Mouse (Mus musculus) hindbrain, embryonic 13.5 days (tissue): ENCODE data around the gene Dennd6b. TPM values are rescaled to one million over a fixed set of nuclear protein-coding genes. Genes with fewer than 3 reads are reported as not detected.

Source experiments
- ATAC-seq: fragments of 200-750 bp; cut with Nextera tagmentation; 2 replicates; pipeline ENCODE4 v1.8.0; 2017; ENCODE audit warnings: moderate TSS enrichment; ENCODE audit not compliant: low FRiP score
- H3K27ac ChIP-seq: fragments of 300-500 bp; sonication (generic); 2 replicates; pipeline ENCODE4 v1.5.1; 2015; ENCODE audit warnings: inconsistent platforms, mild to moderate bottlenecking, moderate library complexity
- H3K27me3 ChIP-seq: fragments of 300-500 bp; sonication (generic); 2 replicates; pipeline ENCODE4 v1.6.1; 2015; ENCODE audit warnings: mild to moderate bottlenecking, inconsistent platforms
- H3K36me3 ChIP-seq: fragments of 300-500 bp; sonication (generic); 2 replicates; pipeline ENCODE4 v1.6.1; 2015; ENCODE audit warnings: mild to moderate bottlenecking, inconsistent platforms
- H3K4me1 ChIP-seq: fragments of 300-500 bp; sonication (generic); replicated peaks from 2 replicates; pipeline ENCODE4 v1.6.1; 2015; ENCODE audit warnings: inconsistent platforms
- H3K4me2 ChIP-seq: fragments of 300-500 bp; sonication (generic); 2 replicates; pipeline ENCODE4 v1.6.1; 2015; ENCODE audit warnings: inconsistent platforms, mild to moderate bottlenecking, moderate library complexity
- H3K4me3 ChIP-seq: fragments of 300-500 bp; sonication (generic); 2 replicates; pipeline ENCODE4 v1.5.1; 2015; ENCODE audit warnings: mild to moderate bottlenecking, inconsistent platforms
- H3K9ac ChIP-seq: fragments of 300-500 bp; sonication (generic); 2 replicates; pipeline ENCODE4 v1.6.1; 2015; ENCODE audit warnings: mild to moderate bottlenecking, inconsistent platforms
- H3K9me3 ChIP-seq: fragments of 300-500 bp; sonication (generic); 2 replicates; pipeline ENCODE4 v1.6.1; 2016; ENCODE audit warnings: inconsistent platforms
- whole genome bisulfite sequencing: fragments of 180-500 bp; shearing (Covaris S2); methylation state at CpG from one replicate; pipeline ENCODE4 v1.1.7; 2015; 5-methylcytosine and 5-hydroxymethylcytosine counted together
- polyA plus RNA-seq: library from polyadenylated mRNA; unstranded; fragments of >200 nt; fragmentation: Nextera tagmentation; extraction: Ambion mirVana; gene quantifications from 2 replicates; pipeline ENCODE4 v1.2.1, GENCODE M21; 2015

The Dennd6b gene
- polyA plus RNA-seq = 75.1 and 86.5 TPM in 2 replicates

DNA sequence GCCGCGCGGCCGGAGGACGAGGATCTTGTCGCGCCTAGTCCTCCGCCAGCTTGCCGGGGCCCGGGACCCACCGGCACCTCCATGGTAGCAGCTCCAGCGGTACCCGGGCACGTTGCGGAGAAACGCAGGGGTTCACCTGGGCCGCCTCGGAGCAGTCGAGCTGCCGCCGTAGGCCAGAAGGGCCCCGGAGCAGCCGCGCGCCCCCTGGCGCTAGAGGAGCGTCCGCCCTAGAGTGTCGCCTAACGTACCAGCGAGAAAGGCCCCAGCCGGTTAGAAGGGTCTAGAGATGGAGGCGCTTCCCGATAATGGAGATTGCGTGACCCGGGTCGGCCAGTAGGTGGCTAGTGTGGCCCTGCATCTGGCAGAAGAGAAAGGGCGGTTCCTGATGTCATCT lies at the start of gene Dennd6b:
Gene Dennd6b, minus strand, starts transcription at position 184 of the 394 bp plus-strand sequence.
- Histone ChIP-seq H3K27ac (peak within 1 kb of the TSS; percentile 98), H3K4me1 (peaks cover 17% of the 10 kb centered on the region), H3K27me3 (no peaks in the 10 kb centered on the region), H3K9me3 (no peaks in the 10 kb centered on the region), H3K9ac (peak within 1 kb of the TSS; percentile 95), H3K4me3 (peak within 1 kb of the TSS; percentile 79), H3K4me2 (peak within 1 kb of the TSS; percentile 51), H3K36me3 (peaks cover 6% of the 10 kb centered on the region)
- 1% methylated on average over 37 of the region's 38 CpGs for WGBS
- ATAC-seq = peak; percentile 98

DNA sequence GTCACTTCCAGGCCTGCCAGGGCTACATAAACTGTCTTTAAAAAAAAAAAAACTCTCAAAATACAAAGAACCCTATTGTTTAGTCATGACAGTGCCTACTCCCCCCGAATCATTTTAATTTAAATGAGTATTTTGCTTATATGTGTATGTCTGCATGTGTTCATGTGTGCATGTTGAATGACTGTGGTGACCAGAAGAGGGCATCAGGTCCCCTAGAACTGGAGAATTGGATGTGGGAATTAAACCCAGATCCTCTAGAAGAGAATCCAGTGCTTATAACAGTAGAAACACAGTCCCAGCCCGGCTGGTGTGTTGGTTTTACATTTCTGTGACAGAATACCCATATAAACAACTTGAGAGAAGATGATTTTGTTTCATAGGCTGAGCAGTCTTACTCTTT lies 44.7 kb upstream of the Dennd6b start:
- H3K27ac ChIP-seq = no peak overlapping the region
- H3K4me3 ChIP-seq = no peak overlapping the region
- no peak for ATAC-seq
- H3K4me1 ChIP-seq = 0 out of 2 replicates have a peak, but pooled peaks cover 4% of the 10 kb centered on the region
- H3K9ac ChIP-seq = no peak overlapping the region
- peaks cover 57% of the 10 kb centered on the region for H3K36me3 ChIP-seq
- no peaks in the 10 kb centered on the region for H3K27me3 ChIP-seq
- WGBS = 77% methylated on average over 2 of the region's 2 CpGs
- H3K4me2 ChIP-seq = no peak overlapping the region
- no peaks in the 10 kb centered on the region for H3K9me3 ChIP-seq

DNA sequence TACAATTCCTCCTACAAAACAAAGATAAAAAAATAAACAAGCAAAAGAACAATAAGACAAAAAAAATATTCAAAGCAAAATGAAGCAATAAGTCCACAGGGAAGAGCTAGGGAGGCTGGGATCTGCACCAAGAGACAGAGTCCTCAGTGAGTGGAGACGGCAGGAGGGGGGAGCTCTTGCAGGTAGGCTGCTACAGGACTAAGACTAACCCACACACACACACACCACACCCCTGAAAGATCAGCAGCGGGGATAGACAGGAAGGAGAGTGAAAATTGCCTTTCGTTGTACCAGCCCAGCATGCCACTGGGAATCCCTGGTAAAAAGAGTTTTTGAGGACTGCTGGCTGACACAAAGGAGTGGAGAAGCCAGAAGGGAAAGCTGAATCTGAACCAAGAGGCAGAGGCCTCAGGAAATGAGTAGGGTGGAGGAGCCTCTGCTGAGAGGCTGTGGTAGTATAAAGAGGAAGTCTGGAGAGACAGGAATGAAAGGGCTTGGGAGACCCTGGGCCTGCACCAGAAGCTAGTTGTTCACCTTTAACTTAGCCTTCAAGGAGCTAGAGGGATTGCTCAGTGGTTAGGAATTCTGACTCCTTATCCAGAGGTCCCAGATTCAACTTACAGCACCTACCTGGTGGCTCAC lies 43.6 kb upstream of the Dennd6b start:
- ATAC-seq = no peak
- Histone ChIP-seq H3K4me2 (no peak overlapping the region), H3K27me3 (no peaks in the 10 kb centered on the region), H3K36me3 (peaks cover 47% of the 10 kb centered on the region), H3K27ac (no peak overlapping the region; the same call in 1 of the 2 replicates), H3K9me3 (no peaks in the 10 kb centered on the region), H3K4me1 (0 out of 2 replicates have a peak, but pooled peaks cover 4% of the 10 kb centered on the region), H3K4me3 (no peak overlapping the region), H3K9ac (no peak overlapping the region)
- WGBS = 61% methylated on average over 3 of the region's 3 CpGs

DNA sequence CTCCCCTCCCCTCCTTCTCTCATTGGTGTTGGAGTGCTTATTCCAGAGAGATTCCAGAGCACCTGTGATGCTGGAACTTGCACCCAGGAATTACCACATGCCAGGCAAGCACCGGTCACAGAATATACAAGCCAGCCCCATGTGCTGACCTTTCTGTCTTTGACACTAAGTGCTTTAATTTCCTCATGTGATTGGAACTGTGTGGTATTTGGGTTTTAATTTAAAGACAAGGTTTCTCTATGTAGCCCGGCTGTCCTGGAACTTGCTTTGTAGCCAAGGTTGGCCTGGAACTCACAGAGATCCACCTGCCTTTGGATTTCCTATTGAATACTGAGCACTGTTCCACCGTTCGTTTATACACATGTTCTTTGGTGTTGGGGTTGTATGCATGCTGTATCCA lies 37.8 kb upstream of the Dennd6b start:
- Histone ChIP-seq H3K4me3 (no peak overlapping the region), H3K4me1 (0 out of 2 replicates have a peak, but pooled peaks cover under 1% of the 10 kb centered on the region), H3K36me3 (peaks cover 23% of the 10 kb centered on the region), H3K27ac (no peak overlapping the region), H3K9me3 (no peaks in the 10 kb centered on the region), H3K27me3 (no peaks in the 10 kb centered on the region), H3K4me2 (no peak overlapping the region), H3K9ac (no peak overlapping the region)
- 93% methylated on average over 4 of the region's 4 CpGs for WGBS
- ATAC-seq = no peak

DNA sequence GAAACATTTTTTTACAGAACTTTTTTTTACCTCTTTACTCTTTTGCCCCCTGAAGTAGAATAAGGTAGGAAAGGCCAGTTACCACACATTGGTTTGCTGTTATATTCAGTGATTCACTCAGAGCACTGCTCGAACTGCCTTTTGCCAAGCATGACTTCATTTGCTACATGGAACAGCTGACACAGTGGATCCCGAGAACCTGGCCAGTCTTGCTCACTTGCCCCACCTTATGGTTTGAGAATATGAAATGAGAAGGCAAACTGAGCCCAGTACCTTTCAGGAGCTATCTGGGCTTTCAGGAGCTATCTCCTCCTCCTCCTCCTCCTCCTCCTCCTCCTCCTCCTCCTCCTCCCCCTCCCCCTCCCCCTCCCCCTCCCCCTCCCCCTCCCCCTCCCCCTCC lies 37.3 kb upstream of the Dennd6b start:
- H3K9me3 ChIP-seq = no peaks in the 10 kb centered on the region
- H3K4me2 ChIP-seq = no peak overlapping the region
- peaks cover 21% of the 10 kb centered on the region for H3K36me3 ChIP-seq
- H3K4me3 ChIP-seq = no peak overlapping the region
- no peaks in the 10 kb centered on the region for H3K4me1 ChIP-seq
- no peak overlapping the region for H3K9ac ChIP-seq
- WGBS = 47% methylated on average over 2 of the region's 2 CpGs
- ATAC-seq = no peak
- H3K27ac ChIP-seq = no peak overlapping the region
- no peaks in the 10 kb centered on the region for H3K27me3 ChIP-seq

- ATAC-seq = no peak
- no peaks in the 10 kb centered on the region for H3K9me3 ChIP-seq
- WGBS = 91% methylated on average over 2 of the region's 2 CpGs
- peaks cover 18% of the 10 kb centered on the region for H3K36me3 ChIP-seq
- H3K4me2 ChIP-seq = no peak overlapping the region
- no peak overlapping the region for H3K27ac ChIP-seq
- no peak overlapping the region for H3K9ac ChIP-seq
- H3K4me3 ChIP-seq = no peak overlapping the region
- no peaks in the 10 kb centered on the region for H3K27me3 ChIP-seq
- H3K4me1 ChIP-seq = peaks cover 36% of the 10 kb centered on the region
Measured at GRCm38 (mm10) chr15:89215611-89216233, 19.4 kb upstream of the Dennd6b start.

DNA sequence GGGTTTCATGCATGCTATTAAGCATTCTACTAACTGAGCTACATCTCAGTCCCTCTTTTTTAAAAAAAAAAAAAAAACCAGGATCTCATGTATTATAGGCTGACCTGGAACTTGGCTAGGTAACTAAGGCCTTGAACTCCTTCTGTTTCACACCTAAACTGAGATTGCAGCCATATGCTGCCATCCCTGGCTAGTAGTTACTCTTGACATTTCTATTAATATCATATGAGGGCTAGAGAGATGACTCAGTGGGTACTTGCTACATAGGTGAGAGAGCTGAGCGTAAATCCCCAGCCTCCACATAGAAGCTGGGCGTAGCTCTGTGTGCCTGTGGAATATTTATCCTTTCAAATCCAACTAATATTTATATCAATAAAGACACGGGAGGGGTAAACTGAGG lies 18.7 kb upstream of the Dennd6b start:
- Histone ChIP-seq H3K4me3 (no peak overlapping the region), H3K4me1 (peaks cover 36% of the 10 kb centered on the region), H3K27me3 (no peaks in the 10 kb centered on the region), H3K27ac (no peak overlapping the region), H3K9ac (no peak overlapping the region), H3K9me3 (no peaks in the 10 kb centered on the region), H3K4me2 (no peak overlapping the region), H3K36me3 (peaks cover 18% of the 10 kb centered on the region)
- 93% methylated on average over 3 of the region's 3 CpGs for WGBS
- no peak for ATAC-seq

DNA sequence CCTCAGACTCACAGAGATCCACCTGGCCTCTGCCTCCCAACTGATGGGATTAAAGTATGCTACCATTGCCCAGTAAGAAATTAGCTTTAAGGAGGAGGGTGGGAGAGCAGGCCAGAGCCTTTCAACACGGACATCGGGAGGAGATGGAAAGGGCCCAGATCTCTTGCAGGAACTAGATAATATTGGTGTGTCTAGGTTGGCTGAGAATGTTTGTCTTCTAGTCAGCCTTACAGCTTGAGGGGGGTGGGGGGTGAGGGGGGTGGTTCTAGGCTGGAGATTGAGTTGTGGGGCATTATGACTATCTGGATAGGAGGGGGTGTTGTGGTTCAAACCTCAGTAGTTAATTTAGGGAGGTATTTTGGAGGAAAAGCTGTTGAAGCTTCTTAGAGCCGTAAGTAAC lies 17.2 kb upstream of the Dennd6b start:
- no peak overlapping the region for H3K27ac ChIP-seq
- H3K27me3 ChIP-seq = no peaks in the 10 kb centered on the region
- 94% methylated on average over 3 of the region's 3 CpGs for WGBS
- ATAC-seq = no peak
- H3K9ac ChIP-seq = peak overlapping the region; percentile 63
- H3K36me3 ChIP-seq = peaks cover 18% of the 10 kb centered on the region
- H3K9me3 ChIP-seq = no peaks in the 10 kb centered on the region
- H3K4me3 ChIP-seq = peak overlapping the region; percentile 19
- peak overlapping the region; percentile 86 for H3K4me2 ChIP-seq
- H3K4me1 ChIP-seq = peaks cover 36% of the 10 kb centered on the region

- peak overlapping the region; percentile 99 for H3K9ac ChIP-seq
- H3K27me3 ChIP-seq = no peaks in the 10 kb centered on the region
- no peaks in the 10 kb centered on the region for H3K9me3 ChIP-seq
- WGBS = 54% methylated on average over 6 of the region's 6 CpGs
- peaks cover 18% of the 10 kb centered on the region for H3K36me3 ChIP-seq
- H3K4me1 ChIP-seq = peaks cover 36% of the 10 kb centered on the region
- peak overlapping the region; percentile 96 for H3K4me3 ChIP-seq
- peak overlapping the region; percentile 96; the same call in 1 of the 2 replicates for H3K27ac ChIP-seq
- peak overlapping the region; percentile 86 for H3K4me2 ChIP-seq
- ATAC-seq = no peak
Measured at GRCm38 (mm10) chr15:89212495-89212894, 16.2 kb upstream of the Dennd6b start.

- Histone ChIP-seq H3K4me2 (peak overlapping the region; percentile 86), H3K36me3 (peaks cover 16% of the 10 kb centered on the region), H3K27me3 (no peaks in the 10 kb centered on the region), H3K9me3 (no peaks in the 10 kb centered on the region), H3K4me3 (peak overlapping the region; percentile 96), H3K27ac (peak overlapping the region; percentile 96), H3K9ac (peak overlapping the region; percentile 99), H3K4me1 (peaks cover 36% of the 10 kb centered on the region)
- ATAC-seq = peak; percentile 66
- under 1% methylated on average over 30 of the region's 35 CpGs for WGBS
Measured at GRCm38 (mm10) chr15:89211716-89212461, 15.6 kb upstream of the Dennd6b start.

DNA sequence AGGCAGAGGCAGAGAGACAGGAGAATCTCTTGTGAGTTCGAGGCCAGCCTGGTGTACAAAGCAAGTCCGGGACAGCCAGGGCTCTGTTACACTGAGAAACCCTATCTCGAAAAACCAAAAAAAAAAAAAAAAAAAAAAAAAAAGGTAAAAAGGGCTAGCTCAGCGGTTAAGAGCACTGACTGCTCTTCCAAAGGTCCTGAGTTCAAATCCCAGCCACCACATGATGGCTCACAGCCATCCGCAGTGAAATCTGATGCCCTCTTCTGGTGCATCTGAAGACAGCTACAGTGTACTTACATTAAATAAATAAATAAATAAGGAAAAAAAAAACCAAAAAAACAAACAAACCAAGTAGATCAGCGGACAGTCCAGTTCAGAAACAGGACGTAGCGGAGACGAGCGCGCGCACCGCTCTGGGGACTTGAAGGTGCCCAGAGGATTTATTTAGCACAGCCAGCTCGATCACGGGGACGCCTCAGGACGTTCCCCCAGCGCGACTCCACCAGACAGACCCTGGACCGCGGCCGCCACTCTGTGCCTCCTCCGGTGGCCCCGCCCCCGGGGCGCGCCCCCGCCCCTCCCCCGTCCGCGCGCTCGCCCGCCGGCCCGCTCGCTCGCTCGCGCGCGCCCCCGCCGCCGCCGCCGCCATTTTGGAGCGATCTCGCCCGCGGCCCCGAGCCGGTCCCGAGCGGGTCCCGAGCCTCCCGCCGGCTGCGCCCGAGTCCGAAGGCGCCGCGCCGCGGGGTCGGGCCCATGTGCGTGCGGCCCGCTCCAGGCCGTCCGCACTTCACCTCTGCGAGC lies 14.8 kb upstream of the Dennd6b start, which contains the start of gene Ppp6r2:
Gene Ppp6r2, plus strand, starts transcription at position 639 of the 801 bp plus-strand sequence.
- no peaks in the 10 kb centered on the region for H3K27me3 ChIP-seq
- H3K9ac ChIP-seq = peak within 1 kb of the TSS; percentile 99
- peak within 1 kb of the TSS; percentile 86 for H3K4me2 ChIP-seq
- 3% methylated on average over 72 of the region's 73 CpGs for WGBS
- peaks cover 8% of the 10 kb centered on the region for H3K36me3 ChIP-seq
- H3K27ac ChIP-seq = peak within 1 kb of the TSS; percentile 96
- peaks cover 36% of the 10 kb centered on the region for H3K4me1 ChIP-seq
- no peaks in the 10 kb centered on the region for H3K9me3 ChIP-seq
- ATAC-seq = peak; percentile 89
- H3K4me3 ChIP-seq = peak within 1 kb of the TSS; percentile 96
